Comparison of ENCODE assay signal across 11 mouse cellular contexts in genomic region chr4:7175030-7175429, GRCm38 (mm10).
"Had no signal": no experiment of that assay in that cellular context is flagged by ENCODE, and none has a peak within 500 bp of the region (broad histone marks: within the 10 kb centered on the region; RNA-seq: fewer than 3 reads in every experiment).

No protein-coding gene starts in this region.

- H3K27ac ChIP-seq: layer of hippocampus, adult 2 months; limb, embryonic 13.5 days; liver, embryonic 14.5 days; midbrain, embryonic 12.5 days; neural tube, embryonic 15.5 days; stomach, postnatal 0 days had no signal

- H3K27me3 ChIP-seq: limb, embryonic 13.5 days; midbrain, embryonic 12.5 days; neural tube, embryonic 15.5 days had no signal

- ATAC-seq: midbrain, embryonic 16.5 days had no signal

- H3K9ac ChIP-seq: limb, embryonic 13.5 days; liver, embryonic 14.5 days; midbrain, embryonic 12.5 days; neural tube, embryonic 15.5 days had no signal

- H3K4me3 ChIP-seq: layer of hippocampus, adult 2 months; limb, embryonic 13.5 days; midbrain, embryonic 12.5 days; neural tube, embryonic 15.5 days had no signal

- H3K4me2 ChIP-seq: limb, embryonic 13.5 days; midbrain, embryonic 12.5 days; neural tube, embryonic 15.5 days had no signal

- H3K36me3 ChIP-seq: limb, embryonic 13.5 days; midbrain, embryonic 12.5 days; neural tube, embryonic 15.5 days had no signal

- H3K9me3 ChIP-seq: limb, embryonic 13.5 days; midbrain, embryonic 12.5 days; neural tube, embryonic 15.5 days had no signal

- H3K4me1 ChIP-seq: limb, embryonic 13.5 days; midbrain, embryonic 12.5 days; neural tube, embryonic 15.5 days had no signal

- DNase-seq: kidney, adult 8-10 months; kidney, postnatal 4 days; left cerebral cortex, postnatal 4 days; lung, adult 18-20 months had no signal
